Mouse (Mus musculus) thymus, adult 2 months (tissue): ENCODE measurements around the gene Ntn4. TPM values are rescaled to one million over a fixed set of nuclear protein-coding genes. Genes with fewer than 3 reads are reported as not detected.

Experiments used
- DNase-seq: peaks from one replicate; pipeline ENCODE4 v3.0.0; 2021
- H3K27ac ChIP-seq: fragments of 200-500 bp; 2 replicates; pipeline ENCODE4 v1.5.1; 2012; ENCODE audit warnings: low read length, control low read depth; ENCODE audit not compliant: control insufficient read depth, insufficient read depth
- H3K27me3 ChIP-seq: fragments of 200-500 bp; 2 replicates; pipeline ENCODE4 v1.6.1; 2012; ENCODE audit warnings: mild to moderate bottlenecking, low read length, moderate library complexity, mixed read lengths; ENCODE audit not compliant: control insufficient read depth, insufficient read depth
- H3K36me3 ChIP-seq: fragments of 200-500 bp; 2 replicates; pipeline ENCODE4 v1.6.1; 2012; ENCODE audit warnings: mild to moderate bottlenecking, low read length, moderate library complexity; ENCODE audit not compliant: control insufficient read depth, insufficient read depth
- H3K4me1 ChIP-seq: fragments of 200-500 bp; replicated peaks from 2 replicates; pipeline ENCODE4 v1.6.1; 2012; ENCODE audit warnings: low read length; ENCODE audit not compliant: control insufficient read depth, insufficient read depth
- H3K4me3 ChIP-seq: fragments of 200-500 bp; 2 replicates; pipeline ENCODE4 v1.5.1; 2012; ENCODE audit warnings: mild to moderate bottlenecking, low read length, control low read depth, moderate library complexity; ENCODE audit not compliant: control insufficient read depth, insufficient read depth
- CTCF ChIP-seq: fragments of 200-500 bp; IDR thresholded peaks from 2 replicates; pipeline ENCODE4 v1.5.1; 2012; ENCODE audit warnings: mild to moderate bottlenecking, control low read depth, low read length, moderate library complexity, borderline replicate concordance; ENCODE audit not compliant: control insufficient read depth, poor library complexity, insufficient read depth; ENCODE audit errors: extremely low read depth
- POLR2A ChIP-seq: fragments of 200-500 bp; IDR thresholded peaks from 2 replicates; pipeline ENCODE4 v1.6.1; 2012; ENCODE audit warnings: mild to moderate bottlenecking, low read length, control low read depth, moderate library complexity; ENCODE audit not compliant: control insufficient read depth, poor library complexity, insufficient read depth; ENCODE audit errors: extremely low read depth
- WGBS: fragments of 180-500 bp; shearing (Covaris S2); methylation state at CpG from one replicate; pipeline ENCODE4 v1.1.7; 2018; 5-methylcytosine and 5-hydroxymethylcytosine counted together
- polyA plus RNA-seq: library from polyadenylated mRNA; depleted of rRNA; stranded (reverse); fragments of >200 nt; gene quantifications from 2 replicates; pipeline ENCODE4 v1.2.3, GENCODE M21; 2012

Gene Ntn4
- polyA plus RNA-seq, 1 experiment: 1.3 TPM

DNA sequence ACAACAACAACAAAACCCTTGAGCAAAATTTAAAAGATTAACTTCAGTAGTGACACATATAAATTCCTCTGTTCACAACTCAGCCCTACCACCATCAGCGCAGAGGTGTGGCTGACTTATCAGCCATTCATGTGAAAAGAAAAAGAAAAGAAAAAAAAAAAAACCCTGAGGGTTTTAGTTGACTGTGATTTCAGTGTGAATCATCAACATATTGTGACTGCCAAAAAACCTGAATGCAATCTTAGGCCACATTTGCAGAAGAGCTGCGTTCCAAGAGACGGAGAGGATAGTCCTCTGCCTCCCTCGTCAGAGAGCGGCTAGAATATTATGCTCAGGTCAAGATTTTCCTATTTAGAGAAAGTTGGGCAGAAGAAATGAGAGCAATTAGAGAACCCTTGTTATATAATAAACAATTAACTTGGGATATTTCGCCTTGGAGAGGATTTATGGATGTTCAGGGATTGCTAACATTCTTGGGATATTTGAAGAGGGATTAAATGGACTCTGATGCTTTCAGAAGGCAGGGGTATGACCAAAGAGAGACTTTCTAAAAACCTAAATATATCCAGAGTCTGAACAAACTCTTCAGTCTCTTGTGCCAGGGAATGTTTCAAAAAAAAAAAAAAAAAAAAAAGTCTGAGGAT lies 21.0 kb downstream of the Ntn4 start:
- no peaks in the 10 kb centered on the region for H3K4me1 ChIP-seq
- no peak overlapping the region for H3K27ac ChIP-seq
- DNase-seq: no peak
- TF ChIP-seq POLR2A (no peak), CTCF (no peak)
- WGBS: 94% methylated on average over 6 of the region's 6 CpGs
- H3K4me3 ChIP-seq: no peak overlapping the region
- no peaks in the 10 kb centered on the region for H3K27me3 ChIP-seq
- no peaks in the 10 kb centered on the region for H3K36me3 ChIP-seq

DNA sequence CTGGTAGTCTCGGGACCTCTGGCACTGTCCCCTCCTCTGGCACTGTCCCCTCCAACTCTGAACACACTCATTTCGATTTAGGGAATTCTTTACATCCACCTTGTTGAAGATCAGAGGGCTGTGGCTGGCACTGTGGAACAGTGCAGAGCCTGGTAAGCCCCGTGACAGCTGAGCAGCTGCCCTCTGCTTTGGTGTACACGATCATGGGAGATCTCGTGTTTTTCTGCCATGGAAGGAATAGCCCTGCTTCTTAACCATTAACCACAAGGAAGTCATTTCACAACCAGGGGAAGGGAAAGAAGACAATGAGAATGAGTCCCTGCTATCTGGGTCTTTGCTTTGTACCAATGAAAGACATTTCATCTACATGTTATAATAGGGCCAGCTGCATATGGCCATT lies 21.5 kb downstream of the Ntn4 start:
- DNase-seq: no peak
- Histone ChIP-seq H3K4me1 (no peaks in the 10 kb centered on the region), H3K4me3 (no peak overlapping the region), H3K27ac (no peak overlapping the region), H3K27me3 (no peaks in the 10 kb centered on the region), H3K36me3 (no peaks in the 10 kb centered on the region)
- TF ChIP-seq POLR2A (no peak), CTCF (no peak)
- WGBS: 42% methylated on average over 5 of the region's 5 CpGs

DNA sequence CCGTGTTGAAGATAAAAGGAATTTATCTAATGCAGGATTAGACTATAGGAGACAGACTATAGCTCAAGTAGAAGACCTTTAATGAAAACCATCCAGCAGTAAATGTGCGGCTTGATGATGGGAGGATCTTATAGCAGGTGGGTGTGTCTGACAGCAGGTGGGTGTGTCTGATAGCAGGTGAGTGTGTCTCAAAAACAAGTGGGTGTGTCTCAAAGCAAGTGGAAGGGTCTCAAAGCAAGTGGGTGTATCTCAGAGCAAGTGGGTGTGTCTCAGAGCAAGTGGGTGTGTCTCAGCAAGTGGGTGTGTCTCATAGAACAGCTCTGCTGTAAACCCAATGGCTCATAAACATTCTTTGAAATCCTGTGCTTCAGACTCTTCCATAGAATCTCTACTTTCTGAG lies 25.7 kb downstream of the Ntn4 start:
- H3K36me3 ChIP-seq: no peaks in the 10 kb centered on the region
- 95% methylated on average over 2 of the region's 2 CpGs for WGBS
- H3K27ac ChIP-seq: no peak overlapping the region
- H3K4me1 ChIP-seq: no peaks in the 10 kb centered on the region
- no peak for DNase-seq
- no peak overlapping the region for H3K4me3 ChIP-seq
- TF ChIP-seq CTCF: no peak
- TF ChIP-seq POLR2A: no peak
- no peaks in the 10 kb centered on the region for H3K27me3 ChIP-seq

DNA sequence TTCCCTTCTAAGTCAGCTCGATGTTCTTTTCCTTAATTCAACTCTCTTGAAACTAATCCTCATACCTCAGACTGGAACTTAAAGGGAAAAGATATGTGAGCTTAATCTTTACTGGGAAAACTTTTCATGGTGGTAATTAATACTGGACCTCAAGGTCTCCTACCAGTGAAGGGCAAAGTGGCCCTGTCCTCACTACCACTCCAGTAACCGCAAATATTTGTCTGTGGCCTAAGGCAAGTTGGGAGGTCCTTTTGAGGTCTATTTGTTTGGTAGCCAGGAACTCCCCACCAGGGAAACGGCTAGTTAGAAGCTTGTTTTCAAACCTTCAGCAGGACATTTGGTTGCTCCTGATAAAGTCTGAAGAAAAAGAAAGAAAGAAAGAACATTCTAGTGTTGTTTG lies 26.5 kb downstream of the Ntn4 start:
- H3K36me3 ChIP-seq: no peaks in the 10 kb centered on the region
- H3K27me3 ChIP-seq: no peaks in the 10 kb centered on the region
- no peaks in the 10 kb centered on the region for H3K4me1 ChIP-seq
- DNase-seq: no peak
- H3K27ac ChIP-seq: no peak overlapping the region
- H3K4me3 ChIP-seq: no peak overlapping the region
- TF ChIP-seq POLR2A: no peak
- no peak for TF ChIP-seq CTCF
- 94% methylated on average over 3 of the region's 3 CpGs for WGBS

DNA sequence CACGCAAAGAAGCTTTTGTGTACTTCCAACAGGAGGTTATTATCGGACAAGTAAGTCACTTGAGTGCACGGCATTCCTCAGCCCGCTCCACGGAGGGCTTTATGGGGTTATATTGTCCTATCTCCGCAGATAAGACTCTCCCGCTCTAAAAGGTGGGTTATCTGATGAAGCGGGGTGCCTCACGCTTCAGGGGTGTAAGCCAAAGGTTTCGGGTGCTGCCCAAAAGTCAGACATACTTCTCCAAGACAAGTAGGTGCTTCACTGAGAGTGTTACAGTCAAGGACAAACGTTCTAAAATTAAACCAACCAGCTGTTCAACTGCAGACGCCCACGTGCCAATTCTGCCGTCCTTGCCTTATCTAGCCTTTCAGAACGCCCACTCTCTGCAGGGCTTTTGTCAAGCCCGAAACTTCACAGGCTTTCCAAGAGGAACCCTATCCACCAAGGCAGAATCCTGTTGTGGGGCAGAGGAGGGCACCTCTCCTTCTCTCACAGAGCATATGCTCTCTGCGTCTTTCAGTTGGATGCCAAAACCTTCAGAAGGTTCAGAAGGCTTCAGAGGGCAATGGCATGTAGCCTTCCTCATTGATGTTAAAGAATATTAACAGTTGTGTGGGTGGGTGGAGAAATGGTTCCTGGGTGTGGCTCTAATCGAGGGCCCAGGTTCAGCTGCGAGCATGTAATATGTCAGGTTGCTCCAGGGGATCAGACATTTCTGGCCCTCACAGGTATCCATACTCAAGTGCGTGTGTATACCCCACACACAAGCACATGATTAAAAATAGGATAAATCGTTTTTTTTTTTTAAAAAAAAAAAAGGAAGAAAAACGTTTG lies 32.4 kb downstream of the Ntn4 start:
- Histone ChIP-seq H3K27ac (no peak overlapping the region), H3K27me3 (no peaks in the 10 kb centered on the region), H3K4me1 (peaks cover 7% of the 10 kb centered on the region), H3K4me3 (no peak overlapping the region), H3K36me3 (no peaks in the 10 kb centered on the region)
- WGBS: 86% methylated on average over 22 of the region's 22 CpGs
- TF ChIP-seq POLR2A (no peak), CTCF (no peak)
- no peak for DNase-seq

DNA sequence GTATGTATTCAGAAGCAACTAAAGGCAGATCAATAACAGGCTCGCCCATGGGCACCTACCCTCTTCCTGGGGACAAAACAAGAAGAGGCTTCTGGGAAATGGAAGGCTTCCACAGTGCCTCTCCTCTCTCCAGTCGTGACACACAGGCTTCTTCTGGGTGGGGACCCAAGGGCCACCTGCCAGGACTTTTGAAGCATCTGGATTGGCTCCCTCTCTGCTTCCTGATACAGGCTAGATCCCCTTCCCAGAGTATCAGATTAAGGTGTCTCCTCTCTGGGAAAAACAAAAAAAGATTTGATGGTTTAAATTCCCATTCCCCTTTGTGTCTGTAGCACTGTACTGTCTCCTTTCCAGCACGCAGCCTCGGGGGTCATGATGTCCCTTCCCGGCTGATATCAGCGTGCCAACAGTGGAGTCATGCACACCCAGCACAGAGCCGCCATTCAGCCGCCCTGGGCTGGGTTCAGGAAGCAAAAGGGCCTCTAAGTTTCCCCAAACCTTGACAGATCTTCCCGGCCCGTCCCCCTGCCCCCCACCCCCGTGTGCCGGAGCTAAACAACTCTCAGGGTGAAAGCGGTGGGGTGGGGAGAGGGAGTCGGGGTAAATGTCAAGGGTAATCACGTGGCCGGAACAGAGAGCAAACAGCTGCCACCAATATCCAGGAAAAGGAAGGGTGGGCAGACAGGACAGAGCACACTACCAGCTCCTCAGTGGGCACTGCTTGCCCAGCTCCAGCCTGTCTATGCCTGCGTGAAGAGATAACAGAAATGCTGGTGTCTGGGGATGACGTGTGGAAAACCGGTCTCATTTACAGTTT lies 38.9 kb downstream of the Ntn4 start:
- Histone ChIP-seq H3K36me3 (no peaks in the 10 kb centered on the region), H3K4me3 (peak overlapping the region; percentile 19), H3K27ac (no peak overlapping the region), H3K4me1 (peaks cover 18% of the 10 kb centered on the region), H3K27me3 (no peaks in the 10 kb centered on the region)
- TF ChIP-seq POLR2A: no peak
- TF ChIP-seq CTCF: no peak
- DNase-seq: peak; percentile 32
- 33% methylated on average over 19 of the region's 19 CpGs for WGBS
